Mouse (Mus musculus) cerebellum, adult 2 months (tissue): ENCODE results near the gene Ssh1. TPM values are rescaled to one million over a fixed set of nuclear protein-coding genes. Genes with fewer than 3 reads are reported as not detected.

ENCODE experiments used
- DNase-seq, 2 experiments: peaks; one replicate each; pipeline ENCODE4 v3.0.0; 2021
- H3K27ac ChIP-seq: fragments of 200-500 bp; 2 replicates; pipeline ENCODE4 v1.5.1; 2012; ENCODE audit warnings: low read length, control low read depth, inconsistent platforms; ENCODE audit not compliant: insufficient read depth
- H3K27me3 ChIP-seq: fragments of 200-500 bp; 2 replicates; pipeline ENCODE4 v1.6.1; 2012; ENCODE audit warnings: inconsistent platforms, mild to moderate bottlenecking, low read length, moderate library complexity; ENCODE audit not compliant: control insufficient read depth, insufficient read depth
- H3K4me1 ChIP-seq: fragments of 200-500 bp; 2 replicates; pipeline ENCODE4 v1.6.1; 2011; ENCODE audit warnings: low read length; ENCODE audit not compliant: control insufficient read depth, insufficient read depth
- H3K4me3 ChIP-seq: fragments of 200-500 bp; replicated peaks from 2 replicates; pipeline ENCODE3; 2011; ENCODE audit warnings: mild to moderate bottlenecking, low read depth, low read length, control low read depth; ENCODE audit not compliant: insufficient read depth
- CTCF ChIP-seq: fragments of 200-500 bp; IDR thresholded peaks from 2 replicates; pipeline ENCODE4 v1.5.1; 2011; ENCODE audit warnings: low read depth, mild to moderate bottlenecking, control low read depth, low read length, moderate library complexity, borderline replicate concordance; ENCODE audit not compliant: insufficient read depth
- POLR2A ChIP-seq: fragments of 200-500 bp; IDR thresholded peaks from 2 replicates; pipeline ENCODE4 v1.6.1; 2011; ENCODE audit warnings: low read length, control low read depth, borderline replicate concordance; ENCODE audit not compliant: insufficient read depth
- WGBS: fragments of 180-500 bp; shearing (Covaris S2); methylation state at CpG from one replicate; pipeline ENCODE4 v1.1.7; 2018; 5-methylcytosine and 5-hydroxymethylcytosine counted together
- polyA plus RNA-seq: library from polyadenylated mRNA; depleted of rRNA; stranded (reverse); fragments of >200 nt; gene quantifications from 2 replicates; pipeline ENCODE4 v1.2.3, GENCODE M21; 2012

Ssh1 gene
- polyA plus RNA-seq, 1 experiment, result 16.7 TPM

DNA sequence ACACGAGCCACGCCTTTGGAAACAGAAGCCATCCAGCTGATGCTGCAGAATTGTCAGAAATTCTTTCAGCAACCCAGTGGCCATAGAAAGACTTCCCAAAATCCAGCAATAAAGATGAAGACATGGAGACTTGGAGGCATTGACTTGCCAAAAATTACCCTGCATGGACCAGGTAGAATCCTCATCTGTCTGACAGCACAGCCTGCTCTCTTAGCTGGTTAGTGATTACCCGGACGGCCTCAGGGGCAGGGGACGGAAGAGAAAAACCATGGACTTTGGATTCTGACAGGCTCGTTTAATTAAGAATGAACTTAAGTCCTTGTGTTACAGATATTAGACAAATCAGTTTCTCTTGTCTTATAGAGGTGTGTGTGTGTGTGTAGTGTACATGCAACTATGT lies 83.0 kb downstream of the Ssh1 start:
- DNase-seq, result no peak
- TF ChIP-seq POLR2A (no peak), CTCF (no peak)
- 86% methylated on average over 6 of the region's 6 CpGs for WGBS
- Histone ChIP-seq H3K4me1 (no peaks in the 10 kb centered on the region; the same call in 1 of the 2 replicates), H3K27me3 (no peaks in the 10 kb centered on the region), H3K4me3 (no peak overlapping the region), H3K27ac (no peak overlapping the region)

GRCm38 (mm10) chr5:113910065-113910701 lies 83.5 kb downstream of the Ssh1 start:
- no peak for TF ChIP-seq CTCF
- TF ChIP-seq POLR2A, result no peak
- no peak for DNase-seq
- Histone ChIP-seq H3K4me3 (no peak overlapping the region), H3K27ac (no peak overlapping the region), H3K4me1 (no peaks in the 10 kb centered on the region; the same call in 1 of the 2 replicates), H3K27me3 (no peaks in the 10 kb centered on the region)
- WGBS, result 47% methylated on average over 10 of the region's 10 CpGs

GRCm38 (mm10) chr5:113908592-113909441 lies 84.9 kb downstream of the Ssh1 start, which contains the start of gene Coro1c:
TSS of gene Coro1c (minus strand) at chr5:113908758.
- peak within 1 kb of the TSS; percentile 87 for H3K27ac ChIP-seq
- H3K4me1 ChIP-seq, result no peaks in the 10 kb centered on the region; the same call in none of the 2 replicates
- H3K4me3 ChIP-seq, result peak within 1 kb of the TSS; percentile 77
- DNase-seq, result peak; percentile 98 to 99
- TF ChIP-seq CTCF (peak; percentile 84), POLR2A (peak; percentile 46; the same call in 1 of the 2 replicates)
- H3K27me3 ChIP-seq, result no peaks in the 10 kb centered on the region
- WGBS, result under 1% methylated on average over 67 of the region's 68 CpGs

DNA sequence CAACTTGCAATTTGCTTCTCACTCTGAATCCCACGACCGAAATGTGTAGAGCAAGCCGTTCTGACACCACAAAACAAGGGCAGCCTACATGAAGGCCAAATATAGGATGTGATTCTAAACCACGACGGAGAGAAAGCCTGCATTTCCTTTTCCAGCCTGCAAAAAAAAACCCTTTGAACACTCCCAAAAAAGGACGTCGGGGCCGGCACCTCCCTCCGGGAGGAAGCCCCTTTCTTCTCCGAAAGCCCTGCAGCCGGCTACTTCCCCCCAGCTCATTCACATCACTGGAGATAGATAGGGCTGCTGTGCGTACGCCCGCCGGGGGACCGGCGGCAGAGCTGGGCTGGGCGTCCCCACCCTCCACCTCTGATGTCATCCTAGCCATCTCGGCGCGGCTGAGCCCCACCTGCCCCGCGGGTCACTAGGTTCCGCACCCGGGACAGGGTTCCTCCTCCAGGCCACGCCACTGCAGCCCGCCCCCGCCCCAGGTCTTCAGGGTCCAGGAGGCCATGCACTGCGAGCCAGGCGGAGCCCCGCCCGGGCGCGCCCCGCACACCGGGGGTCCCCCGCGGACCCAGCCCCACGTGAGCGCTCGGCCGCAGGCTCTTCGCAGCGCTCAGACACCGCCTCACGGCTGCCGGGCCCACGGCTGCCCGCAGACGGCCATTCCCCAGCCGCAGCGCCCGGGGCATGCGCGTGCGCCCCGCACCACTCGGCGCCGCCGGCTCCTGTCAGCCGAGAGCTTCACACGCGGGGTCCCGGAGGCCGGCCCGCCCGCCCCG lies 85.7 kb downstream of the Ssh1 start:
- Histone ChIP-seq H3K27me3 (no peaks in the 10 kb centered on the region), H3K27ac (peak overlapping the region; percentile 87), H3K4me1 (no peaks in the 10 kb centered on the region; the same call in none of the 2 replicates), H3K4me3 (peak overlapping the region; percentile 77)
- under 1% methylated on average over 69 of the region's 69 CpGs for WGBS
- TF ChIP-seq CTCF, result no peak
- TF ChIP-seq POLR2A, result 0 out of 2 replicates have a peak, but pooled peaks have one; percentile 10
- DNase-seq, result peak; percentile 72 to 75

DNA sequence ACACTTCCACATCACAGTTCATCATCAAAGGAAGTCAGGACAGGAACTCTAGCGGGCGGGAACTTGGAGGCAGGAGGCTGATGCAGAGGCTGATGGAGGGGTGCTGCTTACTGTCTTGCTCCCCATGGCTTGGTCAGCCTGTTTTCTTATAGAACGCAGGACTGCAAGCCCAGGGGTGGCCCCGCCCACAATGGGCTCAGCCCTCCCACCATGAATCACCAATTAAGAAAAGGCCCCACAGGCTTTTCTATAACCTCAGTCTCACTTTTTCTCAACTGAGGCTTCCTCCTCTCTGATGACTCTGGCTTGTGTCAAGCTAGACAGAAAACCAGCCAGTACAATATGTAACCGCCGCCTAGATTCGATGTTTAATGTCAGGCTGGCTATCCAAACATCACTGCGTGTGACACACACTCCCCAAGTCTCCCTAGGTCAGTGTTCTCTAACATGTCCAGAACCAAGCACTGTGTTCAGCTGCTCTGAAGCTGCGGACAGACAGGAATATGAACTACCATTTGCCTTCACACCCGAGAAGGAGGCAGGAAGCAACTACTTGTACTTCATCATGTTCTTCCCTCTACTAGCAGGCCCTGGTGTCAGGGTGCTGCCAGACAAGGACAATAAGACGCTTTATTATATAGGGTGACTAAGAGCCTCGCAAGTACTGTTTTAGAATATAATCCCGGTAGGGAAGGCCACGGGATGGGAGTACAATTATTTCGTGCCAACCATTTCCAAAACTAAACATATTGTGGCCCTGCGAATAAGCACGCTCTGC lies 86.5 kb downstream of the Ssh1 start:
- 10% methylated on average over 17 of the region's 17 CpGs for WGBS
- peak; percentile 36 to 45 for DNase-seq
- Histone ChIP-seq H3K27me3 (no peaks in the 10 kb centered on the region), H3K27ac (peak overlapping the region; percentile 87; the same call in 1 of the 2 replicates), H3K4me3 (peak overlapping the region; percentile 77), H3K4me1 (peaks cover under 1% of the 10 kb centered on the region)
- TF ChIP-seq POLR2A (no peak), CTCF (no peak)

DNA sequence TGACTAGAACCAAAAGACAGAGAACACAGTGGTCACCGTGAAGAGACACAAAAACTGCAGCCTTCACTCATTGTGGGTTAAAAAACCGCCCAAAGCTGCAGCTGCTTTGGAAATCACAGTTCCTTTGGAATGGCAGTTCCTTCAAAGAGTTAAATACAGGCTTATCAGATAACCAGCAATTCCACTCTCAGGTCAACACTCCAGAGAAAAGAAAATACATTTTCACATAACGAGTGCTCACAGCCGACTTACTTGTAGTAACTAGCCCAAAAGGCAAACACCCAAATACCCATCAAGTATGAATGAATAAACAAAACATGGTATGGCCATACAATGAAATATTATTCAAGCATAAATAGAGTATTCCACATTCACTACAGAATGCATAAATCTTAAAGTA lies 88.7 kb downstream of the Ssh1 start:
- Histone ChIP-seq H3K27me3 (no peaks in the 10 kb centered on the region), H3K4me3 (no peak overlapping the region), H3K27ac (no peak overlapping the region), H3K4me1 (peaks cover 11% of the 10 kb centered on the region)
- TF ChIP-seq CTCF (no peak), POLR2A (no peak)
- 73% methylated on average over 4 of the region's 4 CpGs for WGBS
- DNase-seq, result no peak

DNA sequence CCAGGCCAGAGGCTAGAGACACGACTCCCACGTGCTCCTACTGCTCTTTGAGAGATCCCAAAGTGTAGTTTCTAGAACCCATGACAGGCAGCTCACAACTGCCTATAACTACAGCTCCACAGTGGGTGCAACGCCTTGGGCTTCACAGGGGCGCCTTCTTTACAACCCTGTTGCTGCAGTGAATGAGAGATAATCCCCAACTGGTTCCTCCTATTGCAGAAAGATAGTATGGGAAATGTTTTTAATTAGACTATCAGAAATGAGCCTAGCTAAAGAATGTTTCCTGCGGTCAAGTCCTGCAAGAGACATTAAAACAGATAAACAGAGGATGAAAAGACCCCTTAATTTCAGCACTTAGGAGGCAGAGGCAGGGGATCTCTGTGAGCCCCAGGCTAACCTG lies 90.7 kb downstream of the Ssh1 start:
- no peak for DNase-seq
- peaks cover 18% of the 10 kb centered on the region for H3K4me1 ChIP-seq
- H3K27ac ChIP-seq, result no peak overlapping the region
- no peak for TF ChIP-seq POLR2A
- no peak for TF ChIP-seq CTCF
- H3K27me3 ChIP-seq, result no peaks in the 10 kb centered on the region
- H3K4me3 ChIP-seq, result no peak overlapping the region
- WGBS, result 93% methylated on average over 5 of the region's 5 CpGs
